ENCODE assay signal across 10 mouse cellular contexts in the genomic region with DNA sequence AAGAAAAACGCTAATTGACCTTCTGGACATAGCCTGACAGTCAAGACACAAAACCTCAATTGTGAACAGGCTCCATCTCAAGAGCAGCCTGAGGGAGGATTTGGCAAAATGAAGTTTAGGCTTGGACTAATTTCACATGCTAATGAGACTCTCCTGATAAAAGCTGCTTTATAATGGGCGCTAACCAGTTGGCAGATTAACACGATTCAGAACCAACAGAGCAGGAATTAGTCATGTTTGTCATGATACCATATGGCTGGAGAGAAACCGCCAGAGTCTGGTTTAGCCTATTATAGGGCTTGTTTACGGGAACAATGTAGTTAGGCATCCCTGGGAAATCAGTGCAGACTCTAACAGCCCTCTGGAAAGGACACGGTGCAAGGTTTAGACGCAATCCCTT.
DNase-seq lines count a peak whose midpoint lies in the region; ATAC-seq and TF ChIP-seq lines count a peak whose summit lies in the region.
"Had no signal": no experiment of that assay in that cellular context is flagged by ENCODE, and none has a peak within 500 bp of the region (broad histone marks: within the 10 kb centered on the region; RNA-seq: fewer than 3 reads in every experiment).

No protein-coding gene starts in this region.

- no peak for TF ChIP-seq POLR2A in kidney, adult 2 months (IDR thresholded peaks at IDR 0.05; ENCODE audit: low read depth, low read length)

- H3K27ac ChIP-seq in embryonic facial prominence, embryonic 15.5 days (replicated peaks) = 0 out of 2 replicates have a peak overlapping the region, but pooled peaks have one; percentile 29
- H3K27ac ChIP-seq in neural tube, embryonic 12.5 days = no peak overlapping the region
- no peak overlapping the region for H3K27ac ChIP-seq in kidney, adult 2 months (ENCODE audit: insufficient read depth, low read depth, low read length)
- H3K27ac ChIP-seq: stomach, postnatal 0 days had no signal

- H3K4me1 ChIP-seq in embryonic facial prominence, embryonic 15.5 days = peaks cover 32% of the 10 kb centered on the region
- peaks cover 31% of the 10 kb centered on the region for H3K4me1 ChIP-seq in neural tube, embryonic 12.5 days
- H3K4me1 ChIP-seq in kidney, adult 2 months (ENCODE audit: control insufficient read depth, insufficient read depth, low read length) = no peaks in the 10 kb centered on the region

- no peaks in the 10 kb centered on the region for H3K9me3 ChIP-seq in embryonic facial prominence, embryonic 15.5 days (replicated peaks)
- no peaks in the 10 kb centered on the region for H3K9me3 ChIP-seq in neural tube, embryonic 12.5 days

- H3K4me3 ChIP-seq in embryonic facial prominence, embryonic 15.5 days (replicated peaks) = no peak overlapping the region
- no peak overlapping the region for H3K4me3 ChIP-seq in neural tube, embryonic 12.5 days
- no peak overlapping the region for H3K4me3 ChIP-seq in kidney, adult 2 months (ENCODE audit: insufficient read depth, low read depth, low read length)

- no peaks in the 10 kb centered on the region for H3K27me3 ChIP-seq in embryonic facial prominence, embryonic 15.5 days
- H3K27me3 ChIP-seq in neural tube, embryonic 12.5 days (replicated peaks) = no peaks in the 10 kb centered on the region
- H3K27me3 ChIP-seq in kidney, adult 2 months (replicated peaks; ENCODE audit: control insufficient read depth, insufficient read depth, low read length) = no peaks in the 10 kb centered on the region

- H3K4me2 ChIP-seq in embryonic facial prominence, embryonic 15.5 days (replicated peaks) = no peak overlapping the region
- no peak overlapping the region for H3K4me2 ChIP-seq in neural tube, embryonic 12.5 days (replicated peaks)
- H3K4me2 ChIP-seq: lung, embryonic 14.5 days had no signal

- ATAC-seq in frontal cortex, adult (ENCODE audit: low TSS enrichment) = peak; percentile 55
- no peak for ATAC-seq in embryonic facial prominence, embryonic 15.5 days (ENCODE audit: insufficient number of reproducible peaks, low FRiP score, low TSS enrichment, low read depth)
- peak; percentile 81 for ATAC-seq in neural tube, embryonic 12.5 days (ENCODE audit: low FRiP score, low read depth)
- ATAC-seq in erythroblast, adult 5-6 weeks (replicated peaks; ENCODE audit: low FRiP score, poor library complexity, severe bottlenecking) = no peak

- TF ChIP-seq CTCF in kidney, adult 2 months (conservative IDR thresholded peaks at IDR 0.05; ENCODE audit: insufficient read depth, insufficient read length, low read depth, low read length) = no peak

- DNase-seq in frontal cortex, postnatal 25 days (ENCODE audit: low spot score in 2 of 2) = no peak
- DNase-seq in layer of hippocampus, adult 18-20 months (ENCODE audit: low spot score in 2 of 2) = peak; percentile 76 to 88
- no peak for DNase-seq in kidney, adult 2 months
- DNase-seq in urinary bladder, postnatal 25 days (ENCODE audit: low spot score) = no peak
- DNase-seq: lung, embryonic 14.5 days had no signal

- no peak overlapping the region for H3K9ac ChIP-seq in embryonic facial prominence, embryonic 15.5 days
- no peak overlapping the region for H3K9ac ChIP-seq in neural tube, embryonic 12.5 days
- H3K9ac ChIP-seq: lung, embryonic 14.5 days had no signal

- WGBS in embryonic facial prominence, embryonic 15.5 days = 29% methylated on average over 7 of the region's 7 CpGs
- WGBS in neural tube, embryonic 12.5 days = 21% methylated on average over 7 of the region's 7 CpGs
- 72% methylated on average over 7 of the region's 7 CpGs for WGBS in kidney, adult 2 months

- H3K36me3 ChIP-seq in embryonic facial prominence, embryonic 15.5 days = no peaks in the 10 kb centered on the region
- H3K36me3 ChIP-seq in neural tube, embryonic 12.5 days = no peaks in the 10 kb centered on the region
- H3K36me3 ChIP-seq in kidney, adult 2 months (ENCODE audit: control insufficient read depth, insufficient read depth, low read length) = no peaks in the 10 kb centered on the region

Comparison
In these comparisons a context has a peak if more than half of its experiments do, and no peak if none do; other contexts are left out.
1. ATAC-seq: peak in frontal cortex, adult (single experiment) and neural tube, embryonic 12.5 days (single experiment); none in embryonic facial prominence, embryonic 15.5 days (single experiment) and erythroblast, adult 5-6 weeks (single experiment).
2. DNase-seq: peak in layer of hippocampus, adult 18-20 months (2 of 2); none in frontal cortex, postnatal 25 days (0 of 2), kidney, adult 2 months (single experiment) and urinary bladder, postnatal 25 days (single experiment).